Comparison of ENCODE assay signal across 9 mouse cellular contexts in the genomic region with DNA sequence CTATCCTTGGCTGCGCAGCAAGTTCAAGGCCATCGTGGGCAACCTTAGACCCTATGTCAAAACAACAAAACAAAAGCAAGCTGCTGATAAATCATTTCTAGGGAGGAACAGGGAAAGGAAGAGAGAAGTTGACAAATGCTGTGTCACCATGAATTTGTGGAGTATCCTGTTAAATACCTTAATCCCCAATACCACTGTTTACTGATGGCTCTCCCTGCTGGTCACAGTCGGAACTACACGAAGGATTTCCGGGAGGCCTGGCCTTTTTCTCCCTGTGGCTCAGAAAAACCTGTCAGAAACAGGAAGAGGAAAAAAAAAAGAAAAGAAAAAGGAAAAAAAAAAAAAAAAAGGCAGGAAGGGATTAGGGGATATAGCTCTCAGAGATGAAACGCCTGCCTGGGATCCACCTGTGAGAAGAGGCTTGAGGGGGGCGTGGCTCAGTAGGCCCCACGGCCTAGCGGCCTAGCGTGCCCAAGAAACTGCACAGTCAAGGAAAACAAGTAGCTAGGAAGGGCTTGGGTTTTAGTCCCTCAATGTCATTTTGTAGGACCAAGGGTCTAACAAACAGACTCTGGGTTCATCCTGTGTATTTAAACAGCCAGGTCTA. TPM values are rescaled to one million over a fixed set of nuclear protein-coding genes. Genes with fewer than 3 reads are reported as not detected.
A peak's percentile ranks its signal among the peaks of the same experiment; 100 is the strongest.
DNase-seq lines count a peak whose midpoint lies in the region; ATAC-seq and TF ChIP-seq lines count a peak whose summit lies in the region.
"Had no signal": no experiment of that assay in that cellular context is flagged by ENCODE, and none has a peak within 500 bp of the region (broad histone marks: within the 10 kb centered on the region; RNA-seq: fewer than 3 reads in every experiment).

No protein-coding gene starts in this region.

- no peak overlapping the region for H3K9ac ChIP-seq in heart, embryonic 15.5 days
- H3K9ac ChIP-seq in lung, embryonic 14.5 days: no peak overlapping the region; the same call in 1 of the 2 replicates
- H3K9ac ChIP-seq: midbrain, embryonic 12.5 days had no signal

- no peaks in the 10 kb centered on the region for H3K36me3 ChIP-seq in heart, embryonic 15.5 days
- H3K36me3 ChIP-seq in lung, embryonic 14.5 days (ENCODE audit: insufficient read depth): no peaks in the 10 kb centered on the region
- no peaks in the 10 kb centered on the region for H3K36me3 ChIP-seq in spleen, adult 2 months (ENCODE audit: control insufficient read depth, insufficient read depth, low read length)
- H3K36me3 ChIP-seq: midbrain, embryonic 12.5 days had no signal

- H3K4me2 ChIP-seq in heart, embryonic 15.5 days: peak overlapping the region; percentile 96; the same call in 1 of the 2 replicates
- peak overlapping the region; percentile 93 for H3K4me2 ChIP-seq in lung, embryonic 14.5 days

- peaks cover 21% of the 10 kb centered on the region for H3K4me1 ChIP-seq in heart, embryonic 15.5 days (replicated peaks)
- peaks cover 5% of the 10 kb centered on the region; the same call in 1 of the 2 replicates for H3K4me1 ChIP-seq in lung, embryonic 14.5 days (ENCODE audit: insufficient read depth)
- H3K4me1 ChIP-seq in spleen, adult 2 months (ENCODE audit: control insufficient read depth, insufficient read depth, insufficient read length): peaks cover 22% of the 10 kb centered on the region; the same call in 1 of the 2 replicates

- H3K27ac ChIP-seq in heart, embryonic 15.5 days: no peak overlapping the region
- no peak overlapping the region; the same call in 1 of the 2 replicates for H3K27ac ChIP-seq in lung, embryonic 14.5 days (ENCODE audit: low read depth)
- peak overlapping the region; percentile 58; the same call in 1 of the 2 replicates for H3K27ac ChIP-seq in spleen, adult 2 months (ENCODE audit: insufficient read depth, low read length)
- H3K27ac ChIP-seq: midbrain, embryonic 12.5 days had no signal

- peak; percentile 71 for TF ChIP-seq CTCF in lung, embryonic 14.5 days (IDR thresholded peaks at IDR 0.05; ENCODE audit: low read depth)
- peak; percentile 34; the same call in 1 of the 2 replicates for TF ChIP-seq CTCF in spleen, adult 2 months (IDR thresholded peaks at IDR 0.05; ENCODE audit: extremely low read depth, insufficient read depth, insufficient read length, insufficient replicate concordance)

- WGBS in heart, embryonic 15.5 days: 63% methylated on average over 10 of the region's 10 CpGs
- WGBS in lung, embryonic 14.5 days: 57% methylated on average over 10 of the region's 10 CpGs
- 57% methylated on average over 10 of the region's 10 CpGs for WGBS in spleen, adult 2 months

- H3K4me3 ChIP-seq in heart, embryonic 15.5 days: no peak overlapping the region
- H3K4me3 ChIP-seq in lung, embryonic 14.5 days (ENCODE audit: low read depth, low read length): peak overlapping the region; percentile 58; the same call in 1 of the 2 replicates
- H3K4me3 ChIP-seq in spleen, adult 2 months (ENCODE audit: extremely low read depth, insufficient read depth, insufficient read length): no peak overlapping the region
- H3K4me3 ChIP-seq: midbrain, embryonic 12.5 days had no signal

- TF ChIP-seq POLR2A in spleen, adult 2 months (IDR thresholded peaks at IDR 0.05; ENCODE audit: low read depth, low read length): no peak

- peaks cover 24% of the 10 kb centered on the region for H3K27me3 ChIP-seq in heart, embryonic 15.5 days
- peaks cover 19% of the 10 kb centered on the region for H3K27me3 ChIP-seq in lung, embryonic 14.5 days (ENCODE audit: insufficient read depth, low read length)
- H3K27me3 ChIP-seq in spleen, adult 2 months (ENCODE audit: control insufficient read depth, insufficient read depth, low read length): peaks cover 11% of the 10 kb centered on the region

- H3K9me3 ChIP-seq in heart, embryonic 15.5 days (replicated peaks): no peaks in the 10 kb centered on the region
- no peaks in the 10 kb centered on the region for H3K9me3 ChIP-seq in lung, embryonic 14.5 days (ENCODE audit: low read depth, low read length)
- H3K9me3 ChIP-seq: midbrain, embryonic 12.5 days had no signal

- no peak for ATAC-seq in CD4-positive, CD25-positive, alpha-beta regulatory T cell, adult 4 months
- no peak for ATAC-seq in heart, embryonic 15.5 days (replicated peaks; ENCODE audit: insufficient number of reproducible peaks, insufficient read depth, low FRiP score, low read depth)
- no peak for ATAC-seq in lung, embryonic 14.5 days (ENCODE audit: insufficient read depth)

- peak; percentile 69 for DNase-seq in CD4-positive, CD25-positive, alpha-beta regulatory T cell, adult 2 months (ENCODE audit: low read depth, low spot score)
- DNase-seq in adrenal gland, adult 18-20 months (ENCODE audit: low spot score in 2 of 2): peak; percentile 60 to 80
- peak; percentile 60 for DNase-seq in embryo, embryonic 11 days
- DNase-seq in layer of hippocampus, adult 9-10 months (ENCODE audit: low spot score): peak; percentile 71
- DNase-seq in lung, embryonic 14.5 days: peak; percentile 79
- peak in 1 of 2 experiments; percentile 53 for DNase-seq in spleen, adult 2 months (ENCODE audit: low read depth in 1 of 2, low spot score in 2 of 2)

RNA-seq across cellular contexts. Expression of a gene that starts 1.6 kb away (rescaled TPM):
- polyA plus RNA-seq in CD4-positive, CD25-positive, alpha-beta regulatory T cell, adult 4 months (2017; shearing (Covaris generic)): 10 to 100 TPM; 14.1 to 19.9 TPM
- total RNA-seq in adrenal gland, adult 18-20 months (2021): 10 to 100 TPM; 40.1 to 56.1 TPM
- 51.4 and 67.5 TPM in 2 replicates for polyA plus RNA-seq in heart, embryonic 15.5 days (2015; fragmentation: Nextera tagmentation; extraction: Ambion mirVana)
- polyA plus RNA-seq in lung, embryonic 14.5 days (2014; fragmentation: Nextera tagmentation; extraction: Ambion mirVana): 54.5 and 56.0 TPM in 2 replicates
- 280 and 330 TPM in 2 replicates for polyA plus RNA-seq in spleen, adult 2 months (2012; rRNA removed)

RNA-seq across cellular contexts. Expression of a gene that starts 1.9 kb away (rescaled TPM):
- polyA plus RNA-seq in CD4-positive, CD25-positive, alpha-beta regulatory T cell, adult 4 months (2017; shearing (Covaris generic)): under 1 TPM; 0.28 to 0.32 TPM
- total RNA-seq in adrenal gland, adult 18-20 months (2021): 1 to 10 TPM; 2.9 to 3.1 TPM
- polyA plus RNA-seq in heart, embryonic 15.5 days (2015; fragmentation: Nextera tagmentation; extraction: Ambion mirVana): 0.11 and 0.39 TPM in 2 replicates
- 0.31 and 0.51 TPM in 2 replicates for polyA plus RNA-seq in lung, embryonic 14.5 days (2014; fragmentation: Nextera tagmentation; extraction: Ambion mirVana)
- 0.23 and 0.41 TPM in 2 replicates for polyA plus RNA-seq in spleen, adult 2 months (2012; rRNA removed)

RNA-seq across cellular contexts. Expression of a gene that starts 24.2 kb away (rescaled TPM):
- polyA plus RNA-seq in CD4-positive, CD25-positive, alpha-beta regulatory T cell, adult 4 months (2017; shearing (Covaris generic)): 10 to 100 TPM; 50.9 to 60.1 TPM
- total RNA-seq in adrenal gland, adult 18-20 months (2021): 10 to 100 TPM; 10.6 to 11.5 TPM
- polyA plus RNA-seq in heart, embryonic 15.5 days (2015; fragmentation: Nextera tagmentation; extraction: Ambion mirVana): 19.0 and 21.9 TPM in 2 replicates
- polyA plus RNA-seq in lung, embryonic 14.5 days (2014; fragmentation: Nextera tagmentation; extraction: Ambion mirVana): 22.0 and 24.3 TPM in 2 replicates
- polyA plus RNA-seq in spleen, adult 2 months (2012; rRNA removed): 13.9 and 16.0 TPM in 2 replicates

RNA-seq across cellular contexts. Expression of a gene that starts 37.4 kb away (rescaled TPM):
- 10 to 100 TPM; 46.0 to 51.9 TPM for polyA plus RNA-seq in CD4-positive, CD25-positive, alpha-beta regulatory T cell, adult 4 months (2017; shearing (Covaris generic))
- total RNA-seq in adrenal gland, adult 18-20 months (2021): 10 to 100 TPM; 17.3 to 23.7 TPM
- 34.9 and 37.2 TPM in 2 replicates for polyA plus RNA-seq in heart, embryonic 15.5 days (2015; fragmentation: Nextera tagmentation; extraction: Ambion mirVana)
- 39.3 and 42.5 TPM in 2 replicates for polyA plus RNA-seq in lung, embryonic 14.5 days (2014; fragmentation: Nextera tagmentation; extraction: Ambion mirVana)
- 21.9 and 33.0 TPM in 2 replicates for polyA plus RNA-seq in spleen, adult 2 months (2012; rRNA removed)

RNA-seq across cellular contexts. Expression of a gene that starts 49.8 kb away (rescaled TPM):
- under 1 TPM; 0.22 to 0.62 TPM for polyA plus RNA-seq in CD4-positive, CD25-positive, alpha-beta regulatory T cell, adult 4 months (2017; shearing (Covaris generic))
- total RNA-seq in adrenal gland, adult 18-20 months (2021): 1 to 10 TPM; 2.6 to 3.0 TPM
- polyA plus RNA-seq in heart, embryonic 15.5 days (2015; fragmentation: Nextera tagmentation; extraction: Ambion mirVana): 1.7 and 3.0 TPM in 2 replicates
- polyA plus RNA-seq in lung, embryonic 14.5 days (2014; fragmentation: Nextera tagmentation; extraction: Ambion mirVana): 2.5 and 2.9 TPM in 2 replicates
- polyA plus RNA-seq in spleen, adult 2 months (2012; rRNA removed): 0.68 and 0.72 TPM in 2 replicates
